Mouse (Mus musculus) embryonic facial prominence, embryonic 12.5 days (tissue): ENCODE results near the gene Krt90. TPM values are rescaled to one million over a fixed set of nuclear protein-coding genes. Genes with fewer than 3 reads are reported as not detected.
"Not testable (repeated sequence)": the region's sequence is repeated elsewhere in the genome, so short reads cannot be mapped to it uniquely, and the experiment has no call there.

Source experiments
- ATAC-seq: fragments of 200-750 bp; cut with Nextera tagmentation; 2 replicates; pipeline ENCODE4 v1.8.0; 2017; ENCODE audit not compliant: insufficient number of reproducible peaks, insufficient read depth, low FRiP score, low TSS enrichment
- H3K27ac ChIP-seq: fragments of 300-500 bp; sonication (generic); 2 replicates; pipeline ENCODE4 v1.5.1; 2016; ENCODE audit warnings: mild to moderate bottlenecking
- H3K27me3 ChIP-seq: fragments of 300-500 bp; sonication (generic); 2 replicates; pipeline ENCODE4 v1.6.1; 2016; ENCODE audit warnings: mild to moderate bottlenecking, moderate library complexity
- H3K36me3 ChIP-seq: fragments of 300-500 bp; sonication (generic); 2 replicates; pipeline ENCODE4 v1.6.1; 2016; ENCODE audit warnings: mild to moderate bottlenecking
- H3K4me1 ChIP-seq: fragments of 300-500 bp; sonication (generic); 2 replicates; pipeline ENCODE4 v1.6.1; 2016
- H3K4me2 ChIP-seq: fragments of 300-500 bp; sonication (generic); replicated peaks from 2 replicates; pipeline ENCODE4 v1.6.1; 2016; ENCODE audit warnings: mild to moderate bottlenecking, moderate library complexity
- H3K4me3 ChIP-seq: fragments of 300-500 bp; sonication (generic); 2 replicates; pipeline ENCODE4 v1.5.1; 2016; ENCODE audit warnings: mild to moderate bottlenecking
- H3K9ac ChIP-seq: fragments of 300-500 bp; sonication (generic); 2 replicates; pipeline ENCODE4 v1.6.1; 2016; ENCODE audit warnings: mild to moderate bottlenecking, moderate library complexity
- H3K9me3 ChIP-seq: fragments of 300-500 bp; sonication (generic); 2 replicates; pipeline ENCODE4 v1.6.1; 2016; ENCODE audit warnings: mild to moderate bottlenecking, moderate library complexity
- WGBS: fragments of 180-500 bp; shearing (Covaris S2); methylation state at CpG from one replicate; pipeline ENCODE4 v1.1.7; 2016; 5-methylcytosine and 5-hydroxymethylcytosine counted together
- polyA plus RNA-seq: library from polyadenylated mRNA; unstranded; fragments of >200 nt; fragmentation: Nextera tagmentation; extraction: Ambion mirVana; gene quantifications from 2 replicates; pipeline ENCODE4 v1.2.1, GENCODE M21; 2016

Gene Krt90
- polyA plus RNA-seq, 1 experiment from 2014 or later: 0.59 TPM

- Histone ChIP-seq H3K9me3 (no peaks in the 10 kb centered on the region), H3K4me1 (peaks cover 11% of the 10 kb centered on the region), H3K9ac (no peak overlapping the region), H3K4me3 (no peak overlapping the region), H3K36me3 (no peaks in the 10 kb centered on the region), H3K4me2 (no peak overlapping the region), H3K27me3 (peaks cover 6% of the 10 kb centered on the region; the same call in 1 of the 2 replicates), H3K27ac (no peak overlapping the region)
- WGBS: 89% methylated on average over 8 of the region's 8 CpGs
- no peak for ATAC-seq
These were observed 10.6 kb downstream of the Krt90 start for GRCm38 (mm10) chr15:101552188-101552587.

GRCm38 (mm10) chr15:101550567-101550966 is 12.2 kb downstream of the Krt90 start, which contains the start of gene Krt82:
TSS of gene Krt82 (minus strand) at chr15:101550667.
- Histone ChIP-seq H3K4me1 (peaks cover 11% of the 10 kb centered on the region), H3K36me3 (no peaks in the 10 kb centered on the region), H3K9me3 (no peaks in the 10 kb centered on the region), H3K27me3 (peaks cover 6% of the 10 kb centered on the region; the same call in 1 of the 2 replicates), H3K9ac (no peak within 1 kb of the TSS), H3K4me3 (no peak within 1 kb of the TSS), H3K27ac (no peak within 1 kb of the TSS), H3K4me2 (no peak within 1 kb of the TSS)
- WGBS: 84% methylated on average over 7 of the region's 7 CpGs
- no peak for ATAC-seq

GRCm38 (mm10) chr15:101544478-101544877 is 18.3 kb downstream of the Krt90 start:
- no peak overlapping the region for H3K27ac ChIP-seq
- H3K36me3 ChIP-seq: no peaks in the 10 kb centered on the region
- no peaks in the 10 kb centered on the region; the same call in 1 of the 2 replicates for H3K4me1 ChIP-seq
- 59% methylated on average over 3 of the region's 3 CpGs for WGBS
- no peak for ATAC-seq
- H3K9me3 ChIP-seq: no peaks in the 10 kb centered on the region
- no peaks in the 10 kb centered on the region for H3K27me3 ChIP-seq
- H3K9ac ChIP-seq: no peak overlapping the region
- H3K4me3 ChIP-seq: no peak overlapping the region
- no peak overlapping the region for H3K4me2 ChIP-seq

GRCm38 (mm10) chr15:101542543-101542942 is 20.2 kb downstream of the Krt90 start:
- Histone ChIP-seq H3K4me3 (no peak overlapping the region), H3K36me3 (no peaks in the 10 kb centered on the region), H3K4me1 (peaks cover 4% of the 10 kb centered on the region; the same call in 1 of the 2 replicates), H3K9me3 (no peaks in the 10 kb centered on the region), H3K9ac (no peak overlapping the region), H3K4me2 (no peak overlapping the region), H3K27ac (no peak overlapping the region), H3K27me3 (no peaks in the 10 kb centered on the region)
- ATAC-seq: no peak
- WGBS: 68% methylated on average over 9 of the region's 9 CpGs

GRCm38 (mm10) chr15:101538580-101538900 is 24.2 kb downstream of the Krt90 start:
- Histone ChIP-seq H3K9me3 (no peaks in the 10 kb centered on the region), H3K27ac (no peak overlapping the region), H3K36me3 (no peaks in the 10 kb centered on the region), H3K9ac (no peak overlapping the region), H3K4me3 (no peak overlapping the region), H3K27me3 (no peaks in the 10 kb centered on the region; the same call in 1 of the 2 replicates), H3K4me1 (peaks cover 6% of the 10 kb centered on the region; the same call in 1 of the 2 replicates), H3K4me2 (no peak overlapping the region)
- ATAC-seq: no peak
- 59% methylated on average over 4 of the region's 4 CpGs for WGBS

GRCm38 (mm10) chr15:101537864-101538579 is 24.7 kb downstream of the Krt90 start:
- Histone ChIP-seq H3K4me1 (peaks cover 6% of the 10 kb centered on the region; the same call in 1 of the 2 replicates), H3K4me3 (no peak overlapping the region), H3K9me3 (no peaks in the 10 kb centered on the region), H3K36me3 (no peaks in the 10 kb centered on the region), H3K27ac (no peak overlapping the region), H3K9ac (no peak overlapping the region), H3K4me2 (no peak overlapping the region), H3K27me3 (no peaks in the 10 kb centered on the region; the same call in 1 of the 2 replicates)
- ATAC-seq: no peak
- WGBS: 47% methylated on average over 7 of the region's 7 CpGs

GRCm38 (mm10) chr15:101536054-101536850 is 26.5 kb downstream of the Krt90 start:
- Histone ChIP-seq H3K27ac (no peak overlapping the region), H3K4me1 (peaks cover 6% of the 10 kb centered on the region; the same call in 1 of the 2 replicates), H3K4me3 (no peak overlapping the region), H3K9me3 (no peaks in the 10 kb centered on the region), H3K36me3 (no peaks in the 10 kb centered on the region), H3K9ac (no peak overlapping the region), H3K4me2 (no peak overlapping the region), H3K27me3 (no peaks in the 10 kb centered on the region; the same call in 1 of the 2 replicates)
- WGBS: 61% methylated on average over 9 of the region's 9 CpGs
- ATAC-seq: 0 out of 2 replicates have a peak, but pooled peaks have one; percentile 41

GRCm38 (mm10) chr15:101532720-101533119 is 30.0 kb downstream of the Krt90 start, which contains the start of gene Krt84:
TSS of gene Krt84 (minus strand) at chr15:101532820.
- H3K27me3 ChIP-seq: no peaks in the 10 kb centered on the region; the same call in 1 of the 2 replicates
- H3K27ac ChIP-seq: no peak within 1 kb of the TSS
- no peak within 1 kb of the TSS for H3K4me3 ChIP-seq
- H3K9me3 ChIP-seq: no peaks in the 10 kb centered on the region
- no peak within 1 kb of the TSS for H3K9ac ChIP-seq
- H3K36me3 ChIP-seq: no peaks in the 10 kb centered on the region
- no peak for ATAC-seq
- 0 out of 2 replicates have a peak, but pooled peaks cover 2% of the 10 kb centered on the region for H3K4me1 ChIP-seq
- 88% methylated on average over 7 of the region's 7 CpGs for WGBS
- H3K4me2 ChIP-seq: no peak within 1 kb of the TSS

GRCm38 (mm10) chr15:101522556-101523232 is 40.1 kb downstream of the Krt90 start:
- Histone ChIP-seq H3K9me3 (no peaks in the 10 kb centered on the region), H3K27me3 (no peaks in the 10 kb centered on the region; the same call in 1 of the 2 replicates)

GRCm38 (mm10) chr15:101519792-101520191 is 43.0 kb downstream of the Krt90 start:
- WGBS: 17% methylated on average over 2 of the region's 2 CpGs
- no peaks in the 10 kb centered on the region; the same call in 1 of the 2 replicates for H3K27me3 ChIP-seq
- no peak overlapping the region for H3K9ac ChIP-seq
- H3K27ac ChIP-seq: no peak overlapping the region
- no peaks in the 10 kb centered on the region for H3K36me3 ChIP-seq
- H3K4me2 ChIP-seq: no peak overlapping the region
- no peak overlapping the region for H3K4me3 ChIP-seq
- ATAC-seq: no peak
- H3K9me3 ChIP-seq: no peaks in the 10 kb centered on the region
- H3K4me1 ChIP-seq: no peaks in the 10 kb centered on the region

More at GRCm38 (mm10) chr15:101522556-101523232, 40.1 kb downstream of the Krt90 start:
- Histone ChIP-seq H3K27ac (no peak overlapping the region), H3K4me1 (no peaks in the 10 kb centered on the region), H3K36me3 (no peaks in the 10 kb centered on the region), H3K9ac (no peak overlapping the region), H3K4me2 (no peak overlapping the region), H3K4me3 (no peak overlapping the region)
- WGBS: 68% methylated on average over 4 of the region's 4 CpGs
- no peak for ATAC-seq

- not testable (repeated sequence) for H3K9ac ChIP-seq, H3K36me3 ChIP-seq, H3K27ac ChIP-seq, H3K4me2 ChIP-seq, H3K27me3 ChIP-seq, H3K4me1 ChIP-seq, H3K4me3 ChIP-seq, H3K9me3 ChIP-seq, ATAC-seq
- 85% methylated on average over 2 of the region's 2 CpGs for WGBS
These were observed 45.6 kb downstream of the Krt90 start, which contains the start of gene Gm49425 for GRCm38 (mm10) chr15:101517161-101517560. TSS of gene Gm49425 (minus strand) at chr15:101517261.
